Mouse (Mus musculus) erythroblast, embryonic 14.5 days (primary cell): ENCODE measurements around the gene AA986860. TPM values are rescaled to one million over a fixed set of nuclear protein-coding genes. Genes with fewer than 3 reads are reported as not detected.

ENCODE experiments used
- H3K27me3 ChIP-seq: 2 replicates; pipeline ENCODE4 v1.6.1; 2012; ENCODE audit warnings: inconsistent platforms; ENCODE audit not compliant: control insufficient read depth
- H3K36me3 ChIP-seq: 2 replicates; pipeline ENCODE4 v1.6.1; 2012; ENCODE audit warnings: mild to moderate bottlenecking, inconsistent platforms; ENCODE audit not compliant: control insufficient read depth
- H3K4me1 ChIP-seq: 2 replicates; pipeline ENCODE4 v1.6.1; 2012; ENCODE audit warnings: inconsistent platforms; ENCODE audit not compliant: control insufficient read depth
- H3K4me3 ChIP-seq: replicated peaks from 2 replicates; pipeline ENCODE3; 2012; ENCODE audit warnings: moderate library complexity, mild to moderate bottlenecking, inconsistent platforms
- H3K9me3 ChIP-seq: 2 replicates; pipeline ENCODE4 v1.6.1; 2012; ENCODE audit warnings: low read length, inconsistent platforms, mixed read lengths; ENCODE audit not compliant: control insufficient read depth
- GATA1 ChIP-seq: IDR thresholded peaks from 2 replicates; pipeline ENCODE4 v1.6.1; 2012; ENCODE audit warnings: low read length, inconsistent platforms, mixed read lengths
- TAL1 ChIP-seq: IDR thresholded peaks from 3 replicates; pipeline ENCODE4 v1.6.1; 2012; ENCODE audit warnings: low read length, inconsistent platforms, mixed read lengths
- polyA plus RNA-seq: library from polyadenylated mRNA; stranded (reverse); fragments of >175 nt; gene quantifications from 2 replicates; pipeline ENCODE4 v1.2.3, GENCODE M21; 2012

The AA986860 gene
- polyA plus RNA-seq, 1 experiment, result 5.3 TPM

DNA sequence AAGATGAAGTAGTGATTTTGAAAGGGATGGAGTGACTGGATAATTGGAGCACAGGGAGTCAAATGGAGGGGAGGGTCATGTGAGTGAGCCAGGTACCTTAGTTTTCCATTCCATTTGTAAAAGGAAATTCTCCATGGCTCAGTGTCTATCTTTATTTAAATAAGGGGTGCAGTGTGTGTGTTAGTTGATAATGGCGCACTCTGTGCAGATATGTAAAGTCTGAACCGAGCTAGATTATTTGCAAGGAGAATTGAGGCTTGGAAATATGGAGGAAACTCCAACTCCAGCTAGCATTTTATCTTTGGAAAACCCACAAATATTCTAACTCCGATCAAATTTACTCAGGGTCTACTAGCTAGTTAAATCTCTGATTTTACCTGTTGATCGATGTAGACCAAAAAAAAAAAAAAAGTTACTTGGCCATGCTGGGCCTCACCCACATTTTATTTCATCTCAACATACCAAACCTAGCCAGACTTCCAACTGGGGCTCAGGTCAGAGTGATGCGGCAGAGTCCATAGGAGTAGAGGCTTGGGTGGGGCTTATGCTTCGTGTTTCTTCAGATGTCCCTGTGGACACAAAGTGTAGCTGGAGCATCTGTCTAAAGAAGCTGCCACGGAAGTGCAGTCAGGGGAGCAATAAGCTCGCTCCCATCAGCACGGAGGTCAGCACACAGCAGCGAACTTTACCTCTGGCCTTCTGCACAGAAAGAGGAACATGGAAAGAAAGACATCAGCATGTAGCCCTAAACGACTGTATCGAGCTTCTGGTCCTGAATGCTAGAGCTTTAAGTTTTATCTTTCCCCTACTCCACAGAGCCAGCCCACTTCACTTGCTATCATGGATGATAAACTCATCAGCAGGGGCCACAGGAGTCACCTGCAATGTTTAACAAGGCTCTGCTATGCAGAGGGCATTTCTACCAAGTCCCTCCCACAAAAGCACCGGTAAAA, 1.2 kb downstream of the AA986860 start:
- H3K36me3 ChIP-seq, result peaks cover 68% of the 10 kb centered on the region
- TF ChIP-seq TAL1 (no peak), GATA1 (no peak)
- H3K9me3 ChIP-seq, result no peaks in the 10 kb centered on the region
- H3K4me3 ChIP-seq, result peak overlapping the region; percentile 70
- H3K4me1 ChIP-seq, result peaks cover 86% of the 10 kb centered on the region
- no peaks in the 10 kb centered on the region for H3K27me3 ChIP-seq

DNA sequence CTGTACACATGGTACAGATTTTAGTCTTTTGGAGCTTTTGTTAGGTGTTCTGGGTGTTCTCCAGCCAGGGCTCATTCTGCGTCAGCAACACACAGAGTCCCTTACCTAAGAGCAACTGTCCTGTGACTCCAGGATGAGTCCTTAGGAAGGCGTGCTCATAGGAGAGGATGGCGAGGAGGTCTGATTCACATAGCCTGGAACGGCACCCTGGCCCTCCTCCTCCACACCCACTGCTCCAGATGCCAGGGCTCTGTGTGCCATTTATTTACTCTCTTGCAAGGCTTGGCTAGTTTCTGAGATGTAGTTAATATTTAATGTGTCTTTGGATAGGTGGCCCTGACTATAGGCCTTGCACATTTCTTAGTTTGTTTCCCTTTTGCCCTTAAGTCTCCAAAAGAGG, 1.9 kb downstream of the AA986860 start:
- Histone ChIP-seq H3K4me1 (peaks cover 93% of the 10 kb centered on the region), H3K27me3 (no peaks in the 10 kb centered on the region), H3K36me3 (peaks cover 69% of the 10 kb centered on the region), H3K4me3 (peak overlapping the region; percentile 70), H3K9me3 (no peaks in the 10 kb centered on the region)
- TF ChIP-seq GATA1 (no peak), TAL1 (no peak)

DNA sequence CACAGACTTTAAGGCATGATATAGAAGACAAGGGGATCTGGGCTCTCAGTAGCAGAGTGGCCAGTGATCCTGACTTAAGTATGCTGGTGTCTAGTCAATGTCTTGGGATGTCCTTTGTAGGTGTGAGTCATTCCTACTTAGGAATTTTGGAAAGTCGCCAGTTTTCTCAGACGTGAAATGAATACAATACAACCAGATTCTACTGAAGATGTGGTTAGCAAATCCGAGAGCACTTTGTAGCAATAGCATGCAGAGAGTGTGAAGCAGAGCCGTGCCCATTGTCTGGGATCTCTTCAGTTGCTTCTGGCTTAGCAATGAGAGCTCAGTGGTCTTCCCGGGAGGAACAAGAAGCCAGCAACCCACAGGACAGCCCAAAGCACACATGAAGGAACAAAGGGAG, 2.7 kb downstream of the AA986860 start:
- H3K4me3 ChIP-seq, result peak overlapping the region; percentile 70

DNA sequence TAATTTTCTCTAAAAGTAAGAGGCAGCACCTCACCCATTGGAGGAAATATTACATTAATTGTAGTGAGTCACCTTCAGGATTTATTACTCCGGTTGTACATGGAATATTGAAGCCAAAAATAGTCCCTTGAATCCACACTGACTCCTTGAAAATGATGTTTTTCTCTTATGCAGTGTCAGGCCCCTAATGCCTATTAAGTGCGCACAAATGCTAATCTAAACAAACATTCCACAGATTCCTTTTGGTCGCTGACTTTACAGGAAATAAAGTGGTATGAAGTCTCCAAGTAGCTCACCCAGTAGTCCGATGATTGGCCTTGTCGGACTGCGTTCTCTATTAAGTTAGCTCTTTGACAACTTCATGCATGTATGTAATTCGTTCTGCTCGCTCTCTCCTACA, 3.1 kb downstream of the AA986860 start:
- no peak for TF ChIP-seq GATA1
- no peak for TF ChIP-seq TAL1
- Histone ChIP-seq H3K4me3 (peak overlapping the region; percentile 70), H3K36me3 (peaks cover 73% of the 10 kb centered on the region), H3K27me3 (no peaks in the 10 kb centered on the region), H3K9me3 (no peaks in the 10 kb centered on the region), H3K4me1 (peaks cover 98% of the 10 kb centered on the region)

More for the DNA sequence above, 2.7 kb downstream of the AA986860 start:
- peaks cover 74% of the 10 kb centered on the region for H3K36me3 ChIP-seq
- no peaks in the 10 kb centered on the region for H3K27me3 ChIP-seq
- TF ChIP-seq TAL1 (no peak), GATA1 (no peak)
- peaks cover 98% of the 10 kb centered on the region for H3K4me1 ChIP-seq
- H3K9me3 ChIP-seq, result no peaks in the 10 kb centered on the region

DNA sequence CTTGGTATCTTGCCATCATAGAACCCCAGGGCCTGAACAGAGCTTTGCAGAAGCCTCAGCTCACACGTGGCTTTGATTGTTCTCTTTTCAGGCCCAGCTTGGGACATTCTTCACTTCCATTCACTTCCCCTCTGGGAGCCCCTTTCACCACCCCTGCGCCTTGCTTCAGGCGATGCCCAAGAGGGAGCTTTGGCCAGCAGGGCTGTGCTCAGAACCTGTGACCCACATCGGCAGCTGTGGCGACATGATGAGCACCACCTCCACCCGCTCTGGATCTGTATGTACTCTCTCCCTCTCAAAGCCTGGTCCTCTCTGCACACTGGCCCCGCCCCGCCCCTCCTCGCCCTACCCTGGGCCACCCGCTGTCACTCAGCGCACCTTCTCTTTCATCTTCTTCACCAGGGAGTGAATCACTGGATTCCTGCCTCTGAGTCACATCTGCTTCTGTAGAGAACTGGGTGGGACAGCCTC, 5.7 kb downstream of the AA986860 start:
- H3K4me3 ChIP-seq, result peak overlapping the region; percentile 32
- no peaks in the 10 kb centered on the region for H3K27me3 ChIP-seq
- peaks cover 92% of the 10 kb centered on the region for H3K36me3 ChIP-seq
- H3K9me3 ChIP-seq, result no peaks in the 10 kb centered on the region
- TF ChIP-seq TAL1 (no peak), GATA1 (no peak)
- H3K4me1 ChIP-seq, result peaks cover 99% of the 10 kb centered on the region

DNA sequence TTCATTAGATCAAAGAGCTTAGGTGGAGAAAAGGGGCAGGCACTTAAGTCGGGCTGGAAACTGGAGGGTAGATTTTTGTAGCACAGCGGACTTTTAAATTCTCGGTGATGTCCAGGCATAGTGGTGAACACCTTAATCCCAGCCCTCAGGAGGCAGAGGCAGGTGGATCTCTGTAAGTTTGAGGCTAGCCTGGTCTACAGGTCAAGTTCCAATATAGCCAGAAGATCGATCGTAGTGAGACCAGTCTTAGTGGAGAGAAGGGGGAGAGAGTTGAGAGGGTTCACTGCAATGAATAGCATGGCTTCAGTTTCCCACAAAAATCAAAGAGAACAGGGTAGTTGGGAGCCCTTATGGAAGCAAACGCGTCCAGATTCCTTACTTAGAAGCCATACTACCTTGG, 6.1 kb downstream of the AA986860 start:
- no peak for TF ChIP-seq TAL1
- no peak for TF ChIP-seq GATA1
- Histone ChIP-seq H3K4me1 (peaks cover 100% of the 10 kb centered on the region), H3K36me3 (peaks cover 97% of the 10 kb centered on the region), H3K9me3 (no peaks in the 10 kb centered on the region), H3K27me3 (no peaks in the 10 kb centered on the region), H3K4me3 (peak overlapping the region; percentile 37)

DNA sequence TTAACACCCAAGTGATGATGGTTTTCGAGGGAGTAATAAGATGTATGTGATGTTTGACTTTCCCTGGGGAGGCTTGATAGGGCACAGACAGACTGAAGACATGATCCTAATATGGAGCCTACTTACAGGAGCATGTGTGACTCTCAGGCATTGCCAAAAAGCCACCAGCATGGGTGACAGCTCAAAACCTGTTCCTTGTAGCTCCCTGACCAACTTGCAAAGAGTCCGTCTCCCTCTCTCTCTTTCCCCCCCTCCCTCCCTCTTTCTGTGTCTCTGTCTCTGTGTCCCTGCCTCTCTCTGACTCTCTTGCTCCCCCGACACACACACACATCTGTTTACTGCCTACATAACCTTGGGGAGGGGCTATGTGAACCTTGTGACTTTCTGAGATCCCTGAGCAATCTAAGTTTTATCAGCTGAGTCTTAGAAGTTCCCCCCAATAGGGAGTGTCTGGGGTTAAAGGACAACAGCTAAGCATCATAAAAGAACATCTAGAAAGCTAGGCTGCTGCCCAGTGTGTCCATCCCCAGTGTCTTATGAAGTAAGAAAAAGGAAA, 6.9 kb downstream of the AA986860 start:
- TF ChIP-seq TAL1, result no peak
- TF ChIP-seq GATA1, result no peak
- Histone ChIP-seq H3K36me3 (peaks cover 99% of the 10 kb centered on the region), H3K4me1 (peaks cover 100% of the 10 kb centered on the region), H3K9me3 (no peaks in the 10 kb centered on the region), H3K4me3 (peak overlapping the region; percentile 37), H3K27me3 (no peaks in the 10 kb centered on the region)

DNA sequence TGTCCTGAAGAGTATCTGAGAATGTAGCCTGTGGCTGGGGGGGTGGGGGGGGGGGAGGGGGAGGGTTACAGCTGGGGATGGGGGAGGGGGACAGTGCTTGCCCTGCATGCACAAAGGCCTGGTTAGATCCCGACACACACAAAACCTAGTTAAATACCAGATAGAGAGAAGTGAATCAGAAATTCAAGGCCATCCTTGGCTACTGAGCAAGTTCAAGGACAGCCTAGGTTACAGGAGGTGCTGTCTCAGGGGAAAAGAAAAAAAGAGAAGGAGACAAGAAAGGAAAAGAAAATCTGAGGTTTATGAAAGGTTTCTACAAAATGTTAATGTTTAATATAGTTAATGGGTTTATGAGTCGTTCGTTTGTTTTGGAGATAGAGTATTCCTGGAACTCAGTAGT, 7.9 kb downstream of the AA986860 start:
- H3K4me1 ChIP-seq, result peaks cover 100% of the 10 kb centered on the region
- H3K36me3 ChIP-seq, result peaks cover 99% of the 10 kb centered on the region
- H3K4me3 ChIP-seq, result peak overlapping the region; percentile 74
- TF ChIP-seq TAL1, result no peak
- no peak; the same call in 1 of the 2 replicates for TF ChIP-seq GATA1
- H3K9me3 ChIP-seq, result no peaks in the 10 kb centered on the region
- no peaks in the 10 kb centered on the region for H3K27me3 ChIP-seq

DNA sequence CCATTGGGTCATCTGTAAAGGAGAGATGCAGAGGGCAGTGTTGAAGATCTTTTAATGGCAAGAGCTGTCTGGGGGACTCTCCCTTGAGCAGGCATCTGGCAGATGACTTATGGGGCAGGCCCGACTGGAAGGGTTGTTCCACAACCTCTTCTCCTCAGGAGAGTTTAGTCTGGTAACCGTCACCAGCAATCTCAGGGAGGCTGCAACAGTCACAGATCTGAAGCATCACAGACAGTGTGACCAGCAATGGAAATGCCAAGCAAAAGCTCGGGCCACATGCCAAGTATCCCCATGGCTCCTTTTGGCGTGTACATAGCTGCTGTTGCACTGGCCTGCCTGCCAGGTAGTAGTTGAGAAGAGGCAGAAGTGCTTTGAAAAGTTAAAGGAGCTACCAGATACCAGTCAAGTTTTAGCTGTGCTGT, 8.5 kb downstream of the AA986860 start:
- Histone ChIP-seq H3K4me3 (peak overlapping the region; percentile 74), H3K36me3 (peaks cover 99% of the 10 kb centered on the region), H3K9me3 (no peaks in the 10 kb centered on the region), H3K27me3 (no peaks in the 10 kb centered on the region), H3K4me1 (peaks cover 100% of the 10 kb centered on the region)
- TF ChIP-seq TAL1 (no peak), GATA1 (no peak)
